Mouse (Mus musculus) layer of hippocampus, adult 2 months (tissue): ENCODE data around the gene Ptgr1. TPM values are rescaled to one million over a fixed set of nuclear protein-coding genes. Genes with fewer than 3 reads are reported as not detected.

ENCODE experiments used
- DNase-seq, 2 experiments: peaks; one replicate each; pipeline ENCODE4 v3.0.0; 2022; ENCODE audit warnings: low spot score in 2 of 2
- H3K27ac ChIP-seq: fragments of 200-600 bp; 2 replicates; pipeline ENCODE4 v1.8.1; 2022
- H3K4me3 ChIP-seq: fragments of 200-600 bp; 2 replicates; pipeline ENCODE4 v1.8.1; 2022; ENCODE audit warnings: mild to moderate bottlenecking
- CTCF ChIP-seq: fragments of 200-600 bp; conservative IDR thresholded peaks from 2 replicates; pipeline ENCODE4 v1.8.1; 2022; ENCODE audit warnings: antibody characterized with exemption, mild to moderate bottlenecking, moderate library complexity
- long read RNA-seq, 2 experiments: library from polyadenylated mRNA; stranded (forward); transcript quantifications; one replicate each; pipeline ENCODE4 v2.0.0; 2021; ENCODE audit warnings: borderline mapping rate in 2 of 2
- total RNA-seq, 2 experiments: library from RNA; stranded (reverse); gene quantifications; 2 replicates each; pipeline ENCODE4 v1.2.3; 2021

Ptgr1 gene
- total RNA-seq: 1 to 10 TPM; 3.2 to 3.3 TPM
- long read RNA-seq, experiment 1, partial matches to known transcripts: 0 of 1 reads
- long read RNA-seq, experiment 1, other reads (novel, unspliced or antisense): 0 of 1 reads
- long read RNA-seq, experiment 2, partial matches to known transcripts: 0 of 3 reads
- long read RNA-seq, experiment 2, other reads (novel, unspliced or antisense): 0 of 3 reads

- peak; percentile 81 to 85 for DNase-seq
- Histone ChIP-seq H3K27ac (peak within 1 kb of the TSS; percentile 72), H3K4me3 (peak within 1 kb of the TSS; percentile 63)
- no peak for TF ChIP-seq CTCF
These were observed at the start of gene Ptgr1 for GRCm38 (mm10) chr4:58986540-58987190. Ptgr1 (minus strand) TSS chr4:58987119.

GRCm38 (mm10) chr4:59035786-59036350, 48.9 kb upstream of the Ptgr1 start:
- peak overlapping the region; percentile 97 for H3K27ac ChIP-seq
- peak in 1 of 2 experiments; percentile 15 for DNase-seq
- no peak for TF ChIP-seq CTCF
- peak overlapping the region; percentile 58 for H3K4me3 ChIP-seq

- Histone ChIP-seq H3K4me3 (peak within 1 kb of the TSS; percentile 58), H3K27ac (peak within 1 kb of the TSS; percentile 97)
- peak; percentile 59 to 62 for DNase-seq
- peak; percentile 44 for TF ChIP-seq CTCF
These were observed 48.2 kb upstream of the Ptgr1 start, which contains the start of gene Gng10 for GRCm38 (mm10) chr4:59034918-59035785. Gng10 (plus strand) TSS chr4:59035088.

- peak overlapping the region; percentile 97 for H3K27ac ChIP-seq
- peak overlapping the region; percentile 58 for H3K4me3 ChIP-seq
- TF ChIP-seq CTCF: no peak
- no peak for DNase-seq
These were observed 47.5 kb upstream of the Ptgr1 start for GRCm38 (mm10) chr4:59034325-59034917.

- TF ChIP-seq CTCF: no peak
- H3K27ac ChIP-seq: no peak overlapping the region
These were observed 30.0 kb upstream of the Ptgr1 start for GRCm38 (mm10) chr4:59016922-59017321.

DNA sequence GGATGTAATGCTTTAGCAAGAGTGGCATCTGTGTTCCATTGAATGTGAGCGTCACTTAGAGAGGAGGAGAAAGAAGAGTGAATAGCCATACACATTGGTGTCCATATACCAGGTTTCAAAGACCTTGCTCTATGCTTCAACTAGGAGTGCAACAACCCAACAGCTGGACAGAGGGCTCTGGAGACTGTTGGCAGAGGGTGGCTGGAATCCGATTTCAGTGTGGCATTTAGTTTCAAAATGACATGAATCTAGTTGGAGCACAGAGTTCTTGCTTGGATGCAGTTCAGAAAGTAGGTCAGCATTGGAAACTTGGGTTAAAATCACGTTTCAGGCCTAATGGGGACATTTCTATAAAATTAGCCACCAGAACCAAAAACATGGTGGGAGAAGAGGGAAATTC, 28.3 kb upstream of the Ptgr1 start:
- Histone ChIP-seq H3K27ac (no peak overlapping the region), H3K4me3 (no peak overlapping the region)
- DNase-seq: no peak
- no peak for TF ChIP-seq CTCF

More at GRCm38 (mm10) chr4:59016922-59017321, 30.0 kb upstream of the Ptgr1 start:
- no peak overlapping the region for H3K4me3 ChIP-seq
- no peak for DNase-seq

- no peak for DNase-seq
- TF ChIP-seq CTCF: no peak
- no peak overlapping the region for H3K27ac ChIP-seq
- H3K4me3 ChIP-seq: no peak overlapping the region
These were observed 24.5 kb upstream of the Ptgr1 start for GRCm38 (mm10) chr4:59011446-59011845.

DNA sequence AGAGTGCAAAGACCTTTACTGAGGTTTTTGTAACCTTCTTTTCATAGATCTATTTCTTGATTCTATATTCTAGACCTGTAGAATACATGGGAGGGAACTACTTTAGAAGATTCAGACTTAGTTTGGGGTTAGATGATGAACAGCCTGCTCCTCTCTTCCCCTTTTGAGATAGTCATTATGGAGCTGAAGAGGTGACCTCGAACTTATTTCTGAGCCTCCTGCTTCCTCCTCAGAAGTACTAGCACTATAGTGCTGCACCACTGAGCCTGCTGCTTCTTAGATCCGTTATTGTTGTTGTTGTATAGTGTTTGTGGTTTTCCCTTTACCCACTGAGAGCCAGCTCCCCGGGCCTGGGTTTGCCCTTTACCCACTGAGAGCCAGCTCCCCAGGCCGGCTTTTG, 22.8 kb upstream of the Ptgr1 start:
- Histone ChIP-seq H3K27ac (no peak overlapping the region), H3K4me3 (no peak overlapping the region)
- DNase-seq: no peak
- no peak for TF ChIP-seq CTCF

DNA sequence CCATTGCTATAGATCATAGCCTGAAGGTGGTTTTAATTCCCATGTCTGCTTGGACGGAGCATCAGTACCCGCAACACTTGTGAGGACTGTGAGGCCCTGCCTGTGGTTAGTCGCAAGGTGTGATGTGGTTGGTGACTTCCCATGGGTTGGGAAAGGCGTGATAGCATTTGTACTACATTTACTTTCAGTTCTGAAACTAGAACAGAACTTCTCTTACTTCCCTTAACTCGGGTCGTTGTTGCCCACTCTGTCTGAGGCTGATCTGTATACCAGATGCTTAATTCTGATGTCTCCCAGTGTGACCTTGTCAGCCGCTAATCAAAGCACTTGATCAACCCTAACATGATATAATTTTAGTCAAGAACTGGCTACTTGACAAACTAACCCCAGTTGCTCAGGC, 22.3 kb upstream of the Ptgr1 start:
- Histone ChIP-seq H3K27ac (no peak overlapping the region), H3K4me3 (no peak overlapping the region)
- no peak for TF ChIP-seq CTCF
- DNase-seq: no peak

GRCm38 (mm10) chr4:59007974-59008373, 21.1 kb upstream of the Ptgr1 start:
- no peak for DNase-seq
- Histone ChIP-seq H3K4me3 (no peak overlapping the region), H3K27ac (no peak overlapping the region)
- no peak for TF ChIP-seq CTCF

DNA sequence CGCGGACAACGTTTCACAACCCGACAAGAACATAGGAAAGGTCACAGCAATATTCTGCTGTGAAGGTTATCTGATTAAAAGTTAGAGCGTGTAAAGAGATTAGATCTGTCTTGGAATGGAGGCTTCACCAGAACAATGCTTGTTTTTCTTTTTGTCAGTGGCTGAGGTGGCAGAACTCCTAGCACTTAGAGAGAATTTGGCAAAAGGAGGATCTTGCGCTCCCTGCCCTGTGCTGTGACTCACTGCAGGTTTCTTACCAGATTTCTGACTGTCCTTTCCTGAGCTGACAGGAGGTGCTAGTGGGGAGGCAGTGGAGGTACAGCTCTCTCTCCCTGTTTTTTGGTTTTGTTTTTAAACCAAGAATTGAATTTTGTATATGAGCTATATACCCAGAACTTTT, 20.1 kb upstream of the Ptgr1 start:
- no peak overlapping the region for H3K27ac ChIP-seq
- H3K4me3 ChIP-seq: no peak overlapping the region
- DNase-seq: no peak
- TF ChIP-seq CTCF: 0 out of 2 replicates have a peak, but pooled peaks have one; percentile 4

DNA sequence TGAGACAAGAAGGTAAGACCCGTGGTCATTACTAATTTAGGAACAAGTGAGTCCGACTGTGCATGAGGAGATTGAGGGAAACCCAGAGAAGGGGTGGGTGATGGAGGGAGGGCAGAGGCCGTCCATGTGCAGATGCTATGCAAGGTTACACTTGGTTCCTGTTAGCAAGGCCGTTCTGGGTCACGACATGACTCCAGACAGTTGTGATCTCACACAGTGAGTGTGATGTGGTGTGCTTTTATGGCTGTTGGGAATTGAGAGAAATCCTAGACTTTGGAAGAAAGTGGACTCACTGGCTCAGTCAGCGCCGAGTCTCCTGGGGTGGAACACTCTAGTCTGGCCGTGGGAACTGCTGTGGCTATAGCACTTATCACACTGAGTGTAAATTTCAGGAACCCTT, 19.3 kb upstream of the Ptgr1 start:
- no peak for TF ChIP-seq CTCF
- no peak for DNase-seq
- Histone ChIP-seq H3K27ac (no peak overlapping the region), H3K4me3 (no peak overlapping the region)
